Mouse (Mus musculus) liver, postnatal 0 days (tissue): ENCODE results near the gene Pecam1. TPM values are rescaled to one million over a fixed set of nuclear protein-coding genes. Genes with fewer than 3 reads are reported as not detected.
"Not testable (repeated sequence)": the region's sequence is repeated elsewhere in the genome, so short reads cannot be mapped to it uniquely, and the experiment has no call there.

Source experiments
- ATAC-seq: fragments of 200-750 bp; cut with Nextera tagmentation; 2 replicates; pipeline ENCODE4 v1.8.0; 2017; ENCODE audit warnings: mild to moderate bottlenecking, moderate library complexity
- DNase-seq: peaks from one replicate; pipeline ENCODE4 v3.0.0-alpha.2; 2016
- H3K27ac ChIP-seq: fragments of 300-500 bp; sonication (generic); 2 replicates; pipeline ENCODE4 v1.5.1; 2014; ENCODE audit warnings: antibody characterized with exemption, moderate library complexity, mild to moderate bottlenecking, low read depth
- H3K27me3 ChIP-seq: fragments of 300-500 bp; sonication (generic); 2 replicates; pipeline ENCODE4 v1.6.1; 2014; ENCODE audit warnings: low read length, control low read depth, mixed read lengths; ENCODE audit not compliant: insufficient read depth
- H3K36me3 ChIP-seq: fragments of 300-500 bp; sonication (generic); replicated peaks from 2 replicates; pipeline ENCODE4 v1.6.1; 2014; ENCODE audit warnings: mild to moderate bottlenecking, control low read depth, low read length, moderate library complexity, mixed read lengths; ENCODE audit not compliant: insufficient read depth
- H3K4me1 ChIP-seq: fragments of 300-500 bp; sonication (generic); 2 replicates; pipeline ENCODE4 v1.6.1; 2014; ENCODE audit warnings: antibody characterized with exemption, mild to moderate bottlenecking, control low read depth; ENCODE audit not compliant: insufficient read depth
- H3K4me2 ChIP-seq: fragments of 300-500 bp; sonication (generic); 2 replicates; pipeline ENCODE4 v1.6.1; 2014; ENCODE audit warnings: low read depth, mild to moderate bottlenecking, low read length, moderate library complexity, mixed read lengths
- H3K4me3 ChIP-seq: fragments of 300-500 bp; sonication (generic); 2 replicates; pipeline ENCODE4 v1.5.1; 2014; ENCODE audit warnings: low read depth, low read length
- H3K9ac ChIP-seq: fragments of 300-500 bp; sonication (generic); replicated peaks from 2 replicates; pipeline ENCODE4 v1.6.1; 2014; ENCODE audit warnings: mild to moderate bottlenecking, moderate library complexity
- H3K9me3 ChIP-seq: fragments of 300-500 bp; sonication (generic); 2 replicates; pipeline ENCODE4 v1.6.1; 2016; ENCODE audit warnings: mild to moderate bottlenecking, control low read depth, low read length, mixed read lengths
- CTCF ChIP-seq: sonication (generic); IDR thresholded peaks from 2 replicates; pipeline ENCODE4 v1.5.1; 2016; ENCODE audit warnings: antibody characterized with exemption, low read depth
- EP300 ChIP-seq: IDR thresholded peaks from 2 replicates; pipeline ENCODE4 v1.6.1; 2016; ENCODE audit warnings: antibody characterized with exemption, low read depth, mild to moderate bottlenecking
- WGBS: fragments of 180-500 bp; shearing (Covaris S2); extraction: QIAGEN DNeasy Blood & Tissue Kit; methylation state at CpG from one replicate; pipeline ENCODE4 v1.1.7; 2014; ENCODE audit not compliant: insufficient replicate concordance; 5-methylcytosine and 5-hydroxymethylcytosine counted together
- polyA plus RNA-seq: library from polyadenylated mRNA; unstranded; fragments of >200 nt; fragmentation: Nextera tagmentation; extraction: Ambion mirVana; gene quantifications from 2 replicates; pipeline ENCODE4 v1.2.1, GENCODE M21; 2015

The Pecam1 gene
- polyA plus RNA-seq, 1 experiment from 2014 or later: 9.2 TPM

DNA sequence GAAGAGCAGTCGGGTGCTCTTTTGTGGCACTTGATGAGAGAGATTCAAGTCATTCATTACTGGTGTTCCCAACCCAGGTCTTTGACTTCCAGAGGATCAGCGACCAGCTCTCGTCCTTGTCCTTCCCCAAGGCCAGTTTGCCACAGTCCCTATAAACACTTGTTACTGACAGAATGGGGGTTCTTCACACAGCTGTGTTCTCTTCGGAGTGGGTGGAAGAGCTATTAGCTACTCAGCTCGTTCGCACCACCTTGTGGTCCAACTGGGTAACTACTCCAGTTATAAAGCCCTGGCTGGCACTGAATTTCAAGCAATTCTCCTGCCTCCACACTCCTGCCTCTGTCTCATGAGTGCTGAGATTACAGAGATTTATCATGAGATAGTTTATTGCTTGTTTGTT, 122.7 kb downstream of the Pecam1 start:
- H3K4me1 ChIP-seq: no peaks in the 10 kb centered on the region
- TF ChIP-seq CTCF: peak; percentile 94
- TF ChIP-seq EP300: no peak
- 22% methylated on average over 6 of the region's 6 CpGs for WGBS
- DNase-seq (peak; percentile 76), ATAC-seq (peak; percentile 57)
- H3K27ac ChIP-seq: no peak overlapping the region
- no peak overlapping the region for H3K9ac ChIP-seq
- no peaks in the 10 kb centered on the region for H3K9me3 ChIP-seq
- H3K4me3 ChIP-seq: no peak overlapping the region
- no peaks in the 10 kb centered on the region for H3K36me3 ChIP-seq
- no peaks in the 10 kb centered on the region for H3K27me3 ChIP-seq
- no peak overlapping the region for H3K4me2 ChIP-seq

- Histone ChIP-seq H3K9me3 (no peaks in the 10 kb centered on the region), H3K4me3 (no peak overlapping the region), H3K4me2 (no peak overlapping the region), H3K36me3 (no peaks in the 10 kb centered on the region), H3K9ac (no peak overlapping the region), H3K4me1 (no peaks in the 10 kb centered on the region), H3K27ac (no peak overlapping the region), H3K27me3 (no peaks in the 10 kb centered on the region)
- WGBS: 44% methylated on average over 3 of the region's 3 CpGs
- DNase-seq (peak; percentile 38), ATAC-seq (peak; percentile 75)
- TF ChIP-seq EP300: no peak
- peak; percentile 56 for TF ChIP-seq CTCF
These were observed 124.9 kb downstream of the Pecam1 start for GRCm38 (mm10) chr11:106625577-106625976.

DNA sequence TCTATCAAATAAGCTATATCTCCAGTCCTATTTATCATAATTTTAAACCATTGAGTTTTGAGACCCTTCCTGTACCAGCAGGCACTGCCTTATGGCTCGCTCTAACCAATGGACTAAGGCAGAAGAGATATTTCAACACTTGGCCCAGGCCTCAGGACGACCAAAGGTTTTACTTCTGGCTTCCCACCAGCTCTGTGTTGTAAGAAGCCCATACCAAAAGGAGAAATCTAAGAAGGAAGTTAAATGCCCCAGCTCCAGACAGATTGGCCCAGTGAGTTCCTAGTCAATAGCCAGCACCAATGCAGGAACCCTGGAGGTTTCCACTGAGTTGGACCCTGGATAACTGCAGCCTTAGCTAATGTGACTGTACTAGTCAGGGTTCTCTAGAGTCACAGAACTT, 126.8 kb downstream of the Pecam1 start:
- WGBS: 45% methylated on average over 2 of the region's 2 CpGs
- H3K27me3 ChIP-seq: no peaks in the 10 kb centered on the region
- DNase-seq (no peak), ATAC-seq (peak; percentile 24; the same call in 1 of the 2 replicates)
- no peaks in the 10 kb centered on the region for H3K36me3 ChIP-seq
- TF ChIP-seq EP300: no peak
- no peak for TF ChIP-seq CTCF
- H3K4me3 ChIP-seq: no peak overlapping the region
- 0 out of 2 replicates have a peak overlapping the region, but pooled peaks have one; percentile 34 for H3K27ac ChIP-seq
- no peak overlapping the region for H3K4me2 ChIP-seq
- H3K9me3 ChIP-seq: no peaks in the 10 kb centered on the region
- H3K4me1 ChIP-seq: peaks cover 4% of the 10 kb centered on the region; the same call in 1 of the 2 replicates
- no peak overlapping the region for H3K9ac ChIP-seq

DNA sequence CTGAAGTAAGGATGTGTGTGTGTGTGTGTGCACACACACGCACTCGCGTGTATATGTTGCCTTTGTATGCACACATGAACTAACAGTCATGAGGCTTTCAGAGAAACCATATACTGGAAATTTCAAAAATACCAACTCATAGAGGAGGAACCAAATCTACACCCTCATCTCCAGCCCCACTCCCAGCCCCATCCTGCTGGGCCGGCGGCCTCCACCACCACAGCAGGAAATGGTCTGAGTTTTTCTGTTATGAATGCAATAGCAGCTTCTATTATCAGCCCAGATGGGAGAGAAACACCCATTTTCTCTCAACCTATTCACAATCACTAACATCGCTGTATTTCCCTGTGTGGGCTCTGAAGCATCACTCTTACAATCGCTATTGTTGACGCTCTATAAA, 128.4 kb downstream of the Pecam1 start:
- Histone ChIP-seq H3K36me3 (no peaks in the 10 kb centered on the region), H3K27me3 (no peaks in the 10 kb centered on the region), H3K9me3 (no peaks in the 10 kb centered on the region), H3K27ac (no peak overlapping the region), H3K4me3 (no peak overlapping the region), H3K4me2 (no peak overlapping the region), H3K9ac (no peak overlapping the region), H3K4me1 (peaks cover 4% of the 10 kb centered on the region; the same call in 1 of the 2 replicates)
- TF ChIP-seq CTCF (no peak), EP300 (no peak)
- ATAC-seq: no peak
- no peak for DNase-seq
- WGBS: 46% methylated on average over 8 of the region's 8 CpGs

DNA sequence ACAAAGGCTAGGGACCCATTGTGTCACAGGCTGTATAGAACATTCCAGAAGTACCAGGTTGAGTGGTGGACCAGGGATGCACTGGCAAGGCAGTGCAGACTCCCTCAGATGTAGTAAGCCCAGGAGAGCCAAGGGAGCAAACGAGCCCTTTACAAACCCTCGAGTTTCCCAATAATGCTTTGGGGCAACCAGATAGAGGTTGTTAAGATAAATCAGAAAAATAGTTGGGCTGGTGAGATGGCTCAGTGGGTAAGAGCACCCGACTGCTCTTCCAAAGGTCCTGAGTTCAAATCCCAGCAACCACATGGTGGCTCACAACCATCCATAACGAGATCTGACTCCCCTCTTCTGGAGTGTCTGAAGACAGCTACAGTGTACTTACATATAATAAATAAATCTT, 131.7 kb downstream of the Pecam1 start:
- not testable (repeated sequence) for DNase-seq, H3K4me2 ChIP-seq, H3K27me3 ChIP-seq, ATAC-seq, H3K4me1 ChIP-seq, H3K9ac ChIP-seq, H3K9me3 ChIP-seq, H3K36me3 ChIP-seq, H3K4me3 ChIP-seq, H3K27ac ChIP-seq
- 68% methylated on average over 3 of the region's 4 CpGs for WGBS

DNA sequence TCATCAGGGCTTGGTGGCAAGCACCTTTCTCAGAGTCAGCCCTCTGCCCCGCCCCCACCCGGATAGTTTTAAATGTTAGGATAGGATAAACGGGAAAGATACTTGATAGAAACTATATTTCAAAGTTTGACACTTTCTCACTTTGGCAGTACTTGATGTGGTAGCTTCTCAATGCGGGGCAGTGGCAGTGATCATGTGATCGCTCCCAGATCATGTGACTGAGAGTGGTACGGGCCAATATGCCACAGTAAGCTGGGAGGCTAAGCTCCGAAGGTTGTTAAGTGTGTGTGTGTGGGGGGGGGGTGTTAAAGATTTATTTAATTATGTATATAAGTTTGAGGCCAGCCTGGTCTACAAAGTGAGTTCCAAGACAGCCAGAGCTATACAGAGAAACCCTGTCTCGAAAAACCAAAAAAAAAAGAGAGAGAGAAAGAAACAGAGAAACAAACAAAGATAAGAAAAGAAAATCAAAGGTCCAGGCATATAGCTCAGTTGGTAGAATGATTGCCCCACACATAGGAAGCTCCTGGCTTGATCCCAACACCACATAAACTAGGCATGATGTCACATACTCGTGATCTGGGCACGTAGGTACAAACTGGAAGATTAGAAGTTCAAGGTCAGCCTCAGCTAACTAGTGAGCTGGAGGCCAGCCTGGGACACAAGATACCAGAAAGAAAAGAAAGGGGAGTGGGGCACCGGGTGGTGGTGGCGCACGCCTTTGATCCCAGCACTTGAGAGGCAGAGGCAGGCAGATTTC, 132.4 kb downstream of the Pecam1 start:
- 70% methylated on average over 13 of the region's 13 CpGs for WGBS
- no peak for DNase-seq
- no peak overlapping the region for H3K9ac ChIP-seq
- H3K4me3 ChIP-seq: no peak overlapping the region
- no peaks in the 10 kb centered on the region for H3K27me3 ChIP-seq
- no peaks in the 10 kb centered on the region for H3K9me3 ChIP-seq
- H3K36me3 ChIP-seq: no peaks in the 10 kb centered on the region
- no peak overlapping the region for H3K27ac ChIP-seq
- TF ChIP-seq EP300: no peak
- no peak for TF ChIP-seq CTCF
- 0 out of 2 replicates have a peak, but pooled peaks have one; percentile 35 for ATAC-seq
- H3K4me2 ChIP-seq: no peak overlapping the region
- peaks cover 13% of the 10 kb centered on the region for H3K4me1 ChIP-seq
